Mouse (Mus musculus): ENCODE measurements at regions not wholly inside any gene's neighbourhood (a gene's known extent, or its start where the extent isn't known, plus 50 kb on each side); places are given as distances from the start of the nearest gene placed in this dataset.

DNA sequence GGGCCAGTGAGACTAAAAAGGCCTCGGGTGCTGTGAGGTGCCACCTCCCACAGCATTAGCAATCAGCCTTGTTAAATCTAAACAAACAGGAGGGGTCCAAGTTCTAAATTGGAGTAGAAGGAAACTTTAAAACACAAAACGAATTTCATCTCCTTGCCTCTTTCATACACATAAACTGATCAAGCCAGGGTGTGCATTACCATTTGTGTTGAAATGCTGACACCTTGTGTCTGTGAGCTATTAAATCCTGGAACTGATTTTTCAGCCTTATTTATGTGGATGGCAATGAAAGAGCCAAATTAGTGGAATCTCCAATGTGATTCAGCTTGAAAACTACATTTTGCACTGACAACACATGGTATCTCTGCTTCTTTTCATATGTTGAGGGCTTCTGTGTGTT lies 114.8 kb downstream of the Pcsk1 start:
- ATAC-seq (replicated peaks; ENCODE audit: poor library complexity): 0 out of 2 replicates have a peak, but pooled peaks have one; percentile 34

DNA sequence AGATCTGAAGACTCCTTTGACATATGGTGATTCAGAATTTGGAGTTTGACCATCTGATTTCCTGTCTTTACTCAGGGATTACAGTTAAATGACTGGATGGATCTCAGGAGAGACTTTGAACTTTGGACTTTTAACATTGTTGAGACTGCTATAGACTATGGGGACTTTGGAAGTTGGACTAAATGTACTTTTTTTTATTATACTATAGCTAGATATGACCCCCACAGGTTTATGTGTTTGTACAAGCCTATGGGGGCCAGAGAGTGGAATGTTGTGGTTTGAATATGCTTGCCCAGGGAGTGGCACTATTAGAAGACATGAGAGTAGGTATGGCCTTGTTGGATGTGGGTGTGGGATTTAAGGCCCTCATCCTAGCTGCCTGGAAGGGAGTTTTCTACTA lies 134.3 kb downstream of the Pcsk1 start:
- ATAC-seq (replicated peaks; ENCODE audit: poor library complexity): no peak

DNA sequence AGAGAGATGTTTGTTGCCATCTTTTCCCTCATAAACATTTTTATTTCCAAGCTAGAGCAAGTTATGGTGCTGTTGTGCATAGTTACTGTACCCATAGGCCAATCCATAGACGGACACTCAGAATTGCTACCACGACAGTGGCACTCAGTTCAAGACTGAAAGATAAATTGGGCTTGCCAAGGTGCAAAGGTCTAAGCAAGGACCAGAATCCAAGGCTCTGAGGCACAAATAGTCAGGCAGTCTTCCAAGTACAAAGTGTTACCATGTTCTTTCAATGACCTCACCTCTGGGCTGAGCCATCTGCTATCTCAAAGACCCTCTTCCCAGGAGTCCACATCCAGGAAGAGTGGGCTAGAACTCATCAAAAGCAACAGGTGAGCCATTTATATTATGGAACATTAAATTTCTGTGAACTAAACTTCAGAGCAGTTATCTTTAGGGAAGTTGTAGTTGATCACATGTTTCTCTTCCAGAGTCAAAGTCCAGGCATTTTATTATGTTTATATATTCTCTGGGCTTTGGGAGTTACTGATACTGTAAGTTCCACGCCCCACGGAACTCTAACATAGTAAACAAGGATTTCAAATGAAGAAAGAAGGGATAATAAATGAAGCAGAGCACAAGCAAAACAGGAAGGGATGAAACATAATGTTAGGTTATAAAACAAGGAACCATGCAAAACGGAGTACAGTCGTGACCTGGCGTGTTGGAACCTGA lies 136.1 kb downstream of the Pcsk1 start:
- ATAC-seq (replicated peaks; ENCODE audit: poor library complexity): no peak

DNA sequence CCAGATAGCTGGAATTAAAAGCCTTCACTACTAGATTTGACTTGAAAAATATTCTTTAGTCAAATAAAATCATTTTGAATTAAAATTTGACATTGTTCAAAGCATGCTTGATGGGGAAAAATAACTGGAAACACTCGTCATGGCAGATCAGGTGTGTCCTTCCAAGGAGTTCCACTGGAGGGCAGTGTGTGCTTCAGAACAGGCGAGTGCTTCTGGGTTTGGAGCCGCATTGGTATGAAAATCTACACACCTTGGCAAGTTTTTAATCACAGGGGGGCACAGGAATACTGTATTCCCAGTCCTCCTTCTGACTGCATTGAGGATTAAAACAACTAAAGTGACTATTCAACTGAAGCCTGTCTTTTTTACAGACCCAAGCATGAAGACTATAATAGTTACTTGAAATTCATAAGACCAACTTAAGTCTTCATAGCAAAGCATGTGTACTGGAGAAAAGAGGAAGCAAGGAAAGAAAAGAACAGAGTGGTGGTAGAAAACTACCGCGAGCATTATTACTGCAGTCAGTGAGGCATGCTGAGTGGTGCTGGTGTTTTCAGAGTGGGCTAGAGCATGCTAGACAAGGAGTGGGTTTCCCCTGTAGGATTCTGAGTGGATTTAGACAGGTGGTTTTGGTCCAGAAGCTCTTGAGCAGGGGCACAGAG lies 138.1 kb downstream of the Pcsk1 start:
- peak; percentile 92 for ATAC-seq (replicated peaks; ENCODE audit: poor library complexity)

DNA sequence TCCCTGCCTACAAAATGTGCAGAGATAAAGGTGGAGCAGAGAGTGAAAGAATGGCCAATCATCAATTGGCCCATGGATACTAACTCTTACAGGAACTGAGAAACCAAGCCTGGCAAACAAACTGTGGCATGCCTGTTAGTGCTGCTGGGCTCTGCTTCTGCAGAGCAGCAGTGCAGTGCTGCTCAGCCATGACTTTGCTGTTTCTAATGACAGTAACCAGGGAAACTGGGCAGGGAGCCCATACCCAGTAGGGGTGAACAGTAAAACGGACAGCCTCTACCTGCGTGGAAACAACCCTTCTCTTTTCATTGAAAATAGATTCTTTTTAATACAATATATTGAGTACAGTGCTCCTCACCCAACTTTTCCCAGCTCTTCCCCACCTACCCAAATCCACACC lies 146.8 kb downstream of the Pcsk1 start:
- peak; percentile 93 for ATAC-seq (replicated peaks; ENCODE audit: poor library complexity)

Data from megakaryocyte progenitor cell, adult 5-6 weeks (primary cell).